Mouse (Mus musculus): ENCODE data around the gene Rgs3. TPM values are rescaled to one million over a fixed set of nuclear protein-coding genes. Genes with fewer than 3 reads are reported as not detected.

Rgs3 gene
- polyA plus RNA-seq, 1 experiment: 57.0 TPM

- DNase-seq (ENCODE audit: low spot score): no peak
Observed at GRCm38 (mm10) chr4:62653922-62654661, 94.4 kb downstream of the Rgs3 start.

GRCm38 (mm10) chr4:62659264-62659663 lies 99.6 kb downstream of the Rgs3 start:
- DNase-seq (ENCODE audit: low spot score): no peak

GRCm38 (mm10) chr4:62659861-62660553 lies 100.4 kb downstream of the Rgs3 start:
- DNase-seq (ENCODE audit: low spot score): no peak

- no peak for DNase-seq (ENCODE audit: low spot score)
Observed at GRCm38 (mm10) chr4:62660554-62660864, 100.9 kb downstream of the Rgs3 start.

GRCm38 (mm10) chr4:62661311-62661849 lies 101.7 kb downstream of the Rgs3 start:
- no peak for DNase-seq (ENCODE audit: low spot score)

- no peak for DNase-seq (ENCODE audit: low spot score)
Observed at GRCm38 (mm10) chr4:62663348-62663747, 103.7 kb downstream of the Rgs3 start.

- no peak for DNase-seq (ENCODE audit: low spot score)
Observed at GRCm38 (mm10) chr4:62665842-62666241, 106.2 kb downstream of the Rgs3 start.

- no peak for DNase-seq (ENCODE audit: low spot score)
Observed at GRCm38 (mm10) chr4:62668666-62669065, 109.0 kb downstream of the Rgs3 start.

GRCm38 (mm10) chr4:62669094-62670071 lies 109.7 kb downstream of the Rgs3 start:
- DNase-seq (ENCODE audit: low spot score): no peak

- no peak for DNase-seq (ENCODE audit: low spot score)
Observed at GRCm38 (mm10) chr4:62673531-62674030, 113.9 kb downstream of the Rgs3 start.

GRCm38 (mm10) chr4:62674031-62674995 lies 114.7 kb downstream of the Rgs3 start:
- peak; percentile 61 for DNase-seq (ENCODE audit: low spot score)

GRCm38 (mm10) chr4:62675394-62675793 lies 115.7 kb downstream of the Rgs3 start:
- DNase-seq (ENCODE audit: low spot score): no peak

- DNase-seq (ENCODE audit: low spot score): no peak
Observed at GRCm38 (mm10) chr4:62677047-62677737, 117.5 kb downstream of the Rgs3 start.

GRCm38 (mm10) chr4:62679157-62679556 lies 119.5 kb downstream of the Rgs3 start:
- DNase-seq (ENCODE audit: low spot score): no peak

GRCm38 (mm10) chr4:62681467-62681866 lies 121.8 kb downstream of the Rgs3 start:
- DNase-seq (ENCODE audit: low spot score): no peak

- no peak for DNase-seq (ENCODE audit: low spot score)
Observed at GRCm38 (mm10) chr4:62682371-62682770, 122.7 kb downstream of the Rgs3 start.

- no peak for DNase-seq (ENCODE audit: low spot score)
Observed at GRCm38 (mm10) chr4:62683148-62683547, 123.5 kb downstream of the Rgs3 start.

GRCm38 (mm10) chr4:62684351-62684750 lies 124.7 kb downstream of the Rgs3 start:
- no peak for DNase-seq (ENCODE audit: low spot score)

GRCm38 (mm10) chr4:62685268-62685667 lies 125.6 kb downstream of the Rgs3 start:
- no peak for DNase-seq (ENCODE audit: low spot score)

GRCm38 (mm10) chr4:62686769-62687168 lies 127.1 kb downstream of the Rgs3 start:
- no peak for DNase-seq (ENCODE audit: low spot score)

Measured in urinary bladder, adult 2 months (tissue).